Mouse (Mus musculus) megakaryocyte, embryonic 14.5 days (primary cell): ENCODE measurements around the gene Mtss1l.

ENCODE experiments used
- FLI1 ChIP-seq: IDR thresholded peaks from 2 replicates; pipeline ENCODE4 v1.6.1; 2012; ENCODE audit warnings: low read length, inconsistent platforms, mixed read lengths
- GATA1 ChIP-seq: IDR thresholded peaks from 3 replicates; pipeline ENCODE4 v1.6.1; 2012; ENCODE audit warnings: mixed read lengths, low read length, inconsistent platforms, borderline replicate concordance

DNA sequence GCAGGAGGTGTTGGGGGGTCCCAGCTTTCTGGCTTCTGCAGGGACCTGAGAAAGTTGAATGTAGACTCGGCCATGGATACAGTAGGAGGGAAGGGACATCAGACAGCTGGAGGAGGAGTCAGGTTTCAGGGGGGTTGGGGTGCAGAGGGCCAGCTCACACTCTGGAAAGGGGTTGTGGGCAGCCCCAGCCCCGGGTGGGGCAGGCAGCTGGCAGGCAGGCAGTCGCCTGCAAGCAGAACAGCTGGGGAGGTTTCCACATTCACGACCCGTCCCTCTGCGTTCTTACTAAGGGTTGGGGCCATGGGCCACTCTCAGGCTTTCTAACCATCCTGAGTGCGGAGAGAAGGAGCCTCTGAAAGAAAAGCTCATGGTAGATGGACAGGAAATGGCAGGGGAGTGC is 4.1 kb upstream of the Mtss1l start:
- no peak for TF ChIP-seq GATA1
- TF ChIP-seq FLI1: no peak
